In the genomic region with DNA sequence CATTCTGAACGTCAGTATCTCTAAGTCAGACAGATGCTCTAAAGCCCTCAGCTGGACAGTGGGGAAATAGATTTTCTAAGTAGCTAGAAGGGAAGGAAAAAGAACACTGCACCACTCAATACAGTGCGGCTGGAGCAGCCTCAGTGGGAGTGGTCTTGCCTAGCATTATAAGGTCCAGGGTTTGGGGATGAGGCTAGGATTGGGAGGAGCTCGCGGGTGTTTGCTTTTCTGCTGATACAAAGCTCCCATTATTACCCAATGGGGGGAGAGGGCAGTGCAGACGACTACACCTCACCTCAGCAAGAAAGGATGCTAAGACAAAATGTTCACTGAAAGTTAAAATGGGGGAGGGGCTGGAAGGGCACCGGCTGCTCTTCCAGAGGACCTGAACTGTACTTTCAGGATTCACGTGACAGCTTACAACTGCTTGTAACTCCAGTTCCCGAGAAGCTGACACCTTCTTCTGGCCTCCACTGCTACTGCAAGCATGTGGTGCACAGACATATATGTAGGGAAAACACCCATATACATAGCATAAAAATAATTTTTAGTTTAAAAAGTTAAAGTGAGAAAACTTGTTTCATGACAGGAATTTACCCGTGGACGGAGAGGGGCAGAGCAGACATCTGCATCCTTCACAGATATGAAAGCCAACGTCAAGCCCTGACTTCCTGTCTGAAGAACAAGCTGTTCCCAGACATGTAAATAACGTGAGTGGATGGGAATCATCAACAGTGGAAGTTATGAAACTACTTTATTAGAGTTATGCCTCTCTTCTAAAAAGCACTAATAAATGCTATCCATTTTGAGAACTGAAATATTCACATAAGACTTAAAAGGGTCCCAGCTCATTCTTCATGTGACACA, we compare ENCODE assay signal across 12 mouse cellular contexts. TPM values are rescaled to one million over a fixed set of nuclear protein-coding genes. Genes with fewer than 3 reads are reported as not detected.
A peak's percentile ranks its signal among the peaks of the same experiment; 100 is the strongest.
DNase-seq lines count a peak whose midpoint lies in the region; ATAC-seq lines count a peak whose summit lies in the region.
"Had no signal": no experiment of that assay in that cellular context is flagged by ENCODE, and none has a peak within 500 bp of the region (broad histone marks: within the 10 kb centered on the region; RNA-seq: fewer than 3 reads in every experiment).

No protein-coding gene starts in this region.

- H3K9ac ChIP-seq in lung, embryonic 15.5 days = no peak overlapping the region
- H3K9ac ChIP-seq: liver, embryonic 14.5 days had no signal

- peaks cover 49% of the 10 kb centered on the region for H3K4me1 ChIP-seq in brown adipose tissue, adult 24 weeks (ENCODE audit: control insufficient read depth, insufficient read depth, insufficient read length, low read length)
- H3K4me1 ChIP-seq in lung, embryonic 15.5 days = peaks cover 53% of the 10 kb centered on the region

- peaks cover 3% of the 10 kb centered on the region; the same call in 1 of the 2 replicates for H3K36me3 ChIP-seq in lung, embryonic 15.5 days

- intact Hi-C loops in heart, postnatal 10 days (cut with DNase I) = loop anchor here (2.0 kb wide), 1 partner anchor 17 kb away; no protein-coding TSS in a partner anchor

- DNase-seq in heart, adult 11 months = peak; percentile 98
- DNase-seq in heart, postnatal 4 days = no peak
- DNase-seq in heart, postnatal 10 days = peak; percentile 41 to 46
- DNase-seq in natural killer cell, adult 2 months (ENCODE audit: low spot score in 2 of 2) = no peak
- DNase-seq in urinary bladder, postnatal 10 days (ENCODE audit: low spot score) = no peak

- ATAC-seq in lung, embryonic 15.5 days (ENCODE audit: borderline replicate concordance, extremely low read depth, low FRiP score, low TSS enrichment) = peak; percentile 58; the same call in 1 of the 2 replicates
- ATAC-seq in granulocyte monocyte progenitor cell, adult 5-6 weeks (replicated peaks; ENCODE audit: poor library complexity, severe bottlenecking) = no peak
- ATAC-seq: CD4-positive, CD25-positive, alpha-beta regulatory T cell, adult 4 months had no signal

- no peak overlapping the region; the same call in 1 of the 2 replicates for H3K4me2 ChIP-seq in lung, embryonic 15.5 days

- no peaks in the 10 kb centered on the region for H3K9me3 ChIP-seq in lung, embryonic 15.5 days

- no peak overlapping the region for H3K4me3 ChIP-seq in brown adipose tissue, adult 24 weeks (ENCODE audit: insufficient read depth, low read depth, low read length)
- H3K4me3 ChIP-seq in lung, embryonic 15.5 days = no peak overlapping the region

- peak overlapping the region; percentile 86 for H3K27ac ChIP-seq in brown adipose tissue, adult 24 weeks (replicated peaks; ENCODE audit: low read depth, low read length)
- H3K27ac ChIP-seq in lung, embryonic 15.5 days = peak overlapping the region; percentile 82
- H3K27ac ChIP-seq: liver, embryonic 14.5 days had no signal

- 12% methylated on average over 12 of the region's 12 CpGs for WGBS in lung, embryonic 15.5 days

- no peaks in the 10 kb centered on the region for H3K27me3 ChIP-seq in lung, embryonic 15.5 days

RNA-seq across cellular contexts. Expression of a gene that starts 32.9 kb away (rescaled TPM):
- 10 to 100 TPM; 35.3 to 36.3 TPM for total RNA-seq in heart, postnatal 4 days (2021)
- 6.3 and 10.6 TPM in 2 replicates for polyA plus RNA-seq in brown adipose tissue, adult 24 weeks (2012; ENCODE audit: insufficient read depth, insufficient read length, missing spikeins)
- 10 to 100 TPM; 33.4 to 33.5 TPM for total RNA-seq in heart, postnatal 10 days (2021)
- polyA plus RNA-seq in lung, embryonic 15.5 days (2015; fragmentation: Nextera tagmentation; extraction: Ambion mirVana) = 32.9 and 34.5 TPM in 2 replicates
- total RNA-seq in granulocyte monocyte progenitor cell, adult 5-6 weeks (2014; fragmentation: Nextera tagmentation) = 1.8 TPM in 1 of 2 replicates, not detected in the other
- 0.78 TPM in 1 of 2 replicates, not detected in the other for total RNA-seq in granulocyte monocyte progenitor cell, adult 5-6 weeks (2017)

RNA-seq across cellular contexts. Expression of a gene that starts 46.6 kb away (rescaled TPM):
- not detected for total RNA-seq in heart, postnatal 4 days (2021)
- polyA plus RNA-seq in brown adipose tissue, adult 24 weeks (2012; ENCODE audit: insufficient read depth, insufficient read length, missing spikeins) = not detected in 2 replicates
- not detected for total RNA-seq in heart, postnatal 10 days (2021)
- not detected in 2 replicates for polyA plus RNA-seq in lung, embryonic 15.5 days (2015; fragmentation: Nextera tagmentation; extraction: Ambion mirVana)
- total RNA-seq in granulocyte monocyte progenitor cell, adult 5-6 weeks (2014; fragmentation: Nextera tagmentation) = not detected in 2 replicates
- total RNA-seq in granulocyte monocyte progenitor cell, adult 5-6 weeks (2017) = not detected in 2 replicates
- total RNA-seq: hematopoietic stem cell, adult 5-6 weeks had no signal
- polyA plus RNA-seq: CD4-positive, CD25-positive, alpha-beta regulatory T cell, adult 4 months; embryonic facial prominence, embryonic 11.5 days; liver, embryonic 14.5 days had no signal

RNA-seq across cellular contexts. Expression of a gene that starts 58.3 kb away (rescaled TPM):
- total RNA-seq in heart, postnatal 4 days (2021) = 1 to 10 TPM; 1.0 to 1.7 TPM
- polyA plus RNA-seq in brown adipose tissue, adult 24 weeks (2012; ENCODE audit: insufficient read depth, insufficient read length, missing spikeins) = not detected in 2 replicates
- total RNA-seq in heart, postnatal 10 days (2021) = 1 to 10 TPM in 1 of 2 experiments, under 1 TPM in 1; 0.84 to 2.1 TPM
- polyA plus RNA-seq in lung, embryonic 15.5 days (2015; fragmentation: Nextera tagmentation; extraction: Ambion mirVana) = 2.0 and 2.4 TPM in 2 replicates
- total RNA-seq in granulocyte monocyte progenitor cell, adult 5-6 weeks (2014; fragmentation: Nextera tagmentation) = not detected in 2 replicates
- total RNA-seq in granulocyte monocyte progenitor cell, adult 5-6 weeks (2017) = not detected in 2 replicates
- total RNA-seq: hematopoietic stem cell, adult 5-6 weeks had no signal

Comparison
In these comparisons a context has a peak if more than half of its experiments do, and no peak if none do; other contexts are left out.
1. DNase-seq: peak in heart, adult 11 months (single experiment) and heart, postnatal 10 days (2 of 2); none in heart, postnatal 4 days (single experiment), natural killer cell, adult 2 months (0 of 2) and urinary bladder, postnatal 10 days (single experiment).
2. RNA of a gene that starts 32.9 kb away (total RNA-seq): 35.3 to 36.3 TPM in heart, postnatal 4 days and 33.4 to 33.5 TPM in heart, postnatal 10 days; 0.78 to 1.8 TPM in granulocyte monocyte progenitor cell, adult 5-6 weeks; every median in the first group is over 10 times any median in the second.